Mouse (Mus musculus): ENCODE measurements around the gene Gbx2. TPM values are rescaled to one million over a fixed set of nuclear protein-coding genes. Genes with fewer than 3 reads are reported as not detected.
A peak's percentile ranks its signal among the peaks of the same experiment; 100 is the strongest.

Gene Gbx2
- polyA plus RNA-seq, 1 experiment from 2014 or later = 29.4 TPM

DNA sequence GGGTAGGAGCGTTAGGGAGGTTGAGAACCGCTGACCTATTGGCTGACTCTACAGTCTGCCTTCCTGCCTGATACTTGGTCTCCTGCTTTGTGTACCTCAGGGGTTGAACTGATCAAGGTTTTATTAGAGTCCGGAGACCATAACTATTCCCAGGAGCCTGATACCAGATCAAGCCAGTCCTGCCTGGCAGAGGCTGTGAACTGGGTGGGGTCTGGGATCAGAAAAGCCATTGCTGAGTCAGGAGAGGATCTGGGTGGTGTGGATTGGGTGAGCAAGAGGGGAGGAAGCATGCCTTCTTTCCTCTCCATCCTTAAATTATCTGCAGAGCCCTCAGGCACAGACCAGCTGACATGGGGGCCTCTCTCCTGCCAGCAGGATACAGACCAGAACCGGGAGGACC is 28.4 kb upstream of the Gbx2 start:
- no peak overlapping the region for H3K27ac ChIP-seq
- peaks cover 79% of the 10 kb centered on the region for H3K27me3 ChIP-seq
- no peak overlapping the region for H3K4me3 ChIP-seq
- no peak for ATAC-seq
- H3K36me3 ChIP-seq (ENCODE audit: poor library complexity, severe bottlenecking) = no peaks in the 10 kb centered on the region
- WGBS = 87% methylated on average over 4 of the region's 4 CpGs
- H3K4me1 ChIP-seq = peaks cover 10% of the 10 kb centered on the region
- H3K9ac ChIP-seq = no peak overlapping the region
- no peaks in the 10 kb centered on the region for H3K9me3 ChIP-seq (replicated peaks)
- H3K4me2 ChIP-seq = no peak overlapping the region

DNA sequence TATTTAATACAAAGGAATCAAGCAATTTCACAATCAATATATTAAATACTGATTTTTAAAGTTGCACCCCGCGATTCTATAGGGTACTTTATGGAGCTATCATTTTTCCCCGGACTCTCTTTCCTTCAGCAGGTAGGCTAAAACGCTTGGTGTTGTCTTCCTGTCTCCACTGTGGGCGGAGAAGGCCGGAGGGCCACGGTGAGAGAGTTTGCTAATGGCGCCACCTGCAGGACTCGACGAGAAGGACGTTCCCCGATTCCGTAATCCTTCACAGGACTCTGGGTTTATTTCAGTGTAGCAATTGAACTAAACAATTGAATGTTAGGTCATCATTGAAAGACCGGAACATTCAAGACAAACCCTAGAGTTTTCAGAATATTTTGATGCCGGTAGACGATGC is 12.2 kb upstream of the Gbx2 start:
- Histone ChIP-seq H3K9ac (no peak overlapping the region), H3K4me2 (no peak overlapping the region), H3K4me1 (peaks cover 19% of the 10 kb centered on the region), H3K27ac (no peak overlapping the region), H3K4me3 (no peak overlapping the region), H3K36me3 (ENCODE audit: poor library complexity, severe bottlenecking) (no peaks in the 10 kb centered on the region), H3K27me3 (peaks cover 99% of the 10 kb centered on the region), H3K9me3 (replicated peaks) (no peaks in the 10 kb centered on the region)
- peak; percentile 27; the same call in 1 of the 2 replicates for ATAC-seq
- WGBS = 3% methylated on average over 16 of the region's 16 CpGs

- WGBS = 2% methylated on average over 15 of the region's 15 CpGs
- no peaks in the 10 kb centered on the region for H3K9me3 ChIP-seq (replicated peaks)
- H3K27ac ChIP-seq = no peak overlapping the region
- no peaks in the 10 kb centered on the region for H3K36me3 ChIP-seq (ENCODE audit: poor library complexity, severe bottlenecking)
- peak overlapping the region; percentile 51; the same call in 1 of the 2 replicates for H3K9ac ChIP-seq
- peak overlapping the region; percentile 55 for H3K4me2 ChIP-seq
- H3K4me3 ChIP-seq = peak overlapping the region; percentile 30
- H3K4me1 ChIP-seq = peaks cover 19% of the 10 kb centered on the region
- ATAC-seq = no peak
- peaks cover 99% of the 10 kb centered on the region for H3K27me3 ChIP-seq
Measured at GRCm38 (mm10) chr1:89942395-89942976, 11.5 kb upstream of the Gbx2 start.

- Histone ChIP-seq H3K4me1 (peaks cover 19% of the 10 kb centered on the region), H3K4me2 (peak overlapping the region; percentile 55), H3K27me3 (peaks cover 99% of the 10 kb centered on the region), H3K9me3 (replicated peaks) (no peaks in the 10 kb centered on the region), H3K9ac (peak overlapping the region; percentile 51), H3K27ac (no peak overlapping the region; the same call in 1 of the 2 replicates), H3K36me3 (ENCODE audit: poor library complexity, severe bottlenecking) (no peaks in the 10 kb centered on the region), H3K4me3 (peak overlapping the region; percentile 30)
- under 1% methylated on average over 40 of the region's 40 CpGs for WGBS
- ATAC-seq = peak; percentile 44; the same call in 1 of the 2 replicates
Measured at GRCm38 (mm10) chr1:89941701-89942381, 10.9 kb upstream of the Gbx2 start.

- H3K9ac ChIP-seq = no peak overlapping the region
- peaks cover 99% of the 10 kb centered on the region for H3K27me3 ChIP-seq
- WGBS = 6% methylated on average over 15 of the region's 15 CpGs
- no peak overlapping the region for H3K27ac ChIP-seq
- no peak for ATAC-seq
- H3K36me3 ChIP-seq (ENCODE audit: poor library complexity, severe bottlenecking) = no peaks in the 10 kb centered on the region
- H3K4me2 ChIP-seq = no peak overlapping the region
- H3K4me3 ChIP-seq = no peak overlapping the region
- H3K9me3 ChIP-seq (replicated peaks) = no peaks in the 10 kb centered on the region
- H3K4me1 ChIP-seq = peaks cover 20% of the 10 kb centered on the region
Measured at GRCm38 (mm10) chr1:89940961-89941524, 10.1 kb upstream of the Gbx2 start.

- no peak for ATAC-seq
Measured at GRCm38 (mm10) chr1:89939981-89940726, 9.2 kb upstream of the Gbx2 start.

DNA sequence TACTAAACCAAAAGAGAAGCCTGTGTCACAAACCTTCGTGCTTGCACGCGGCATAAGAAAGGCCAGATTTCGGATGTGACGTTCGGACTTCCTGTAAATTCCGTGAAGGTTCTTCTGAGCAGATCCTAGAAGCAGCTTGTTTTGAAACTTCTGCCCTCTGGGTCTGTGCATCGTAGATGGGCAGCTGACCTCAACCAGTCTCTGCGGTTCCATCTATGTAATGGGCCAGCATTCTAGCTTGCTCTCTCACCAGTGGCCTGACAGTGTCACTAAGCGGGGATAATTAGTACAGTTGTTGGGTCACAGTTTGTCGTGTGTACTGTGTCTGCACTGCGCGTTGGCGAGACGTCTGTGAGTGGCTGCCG is 8.6 kb upstream of the Gbx2 start:
- H3K27me3 ChIP-seq = peaks cover 99% of the 10 kb centered on the region
- no peak for ATAC-seq
- no peak overlapping the region for H3K9ac ChIP-seq
- H3K4me1 ChIP-seq = peaks cover 34% of the 10 kb centered on the region
- WGBS = 28% methylated on average over 16 of the region's 16 CpGs
- no peak overlapping the region for H3K27ac ChIP-seq
- no peak overlapping the region for H3K4me2 ChIP-seq
- no peaks in the 10 kb centered on the region for H3K9me3 ChIP-seq (replicated peaks)
- no peaks in the 10 kb centered on the region for H3K36me3 ChIP-seq (ENCODE audit: poor library complexity, severe bottlenecking)
- no peak overlapping the region for H3K4me3 ChIP-seq

More at GRCm38 (mm10) chr1:89939981-89940726, 9.2 kb upstream of the Gbx2 start:
- no peaks in the 10 kb centered on the region for H3K9me3 ChIP-seq (replicated peaks)
- no peak overlapping the region for H3K4me2 ChIP-seq
- H3K36me3 ChIP-seq (ENCODE audit: poor library complexity, severe bottlenecking) = no peaks in the 10 kb centered on the region
- no peak overlapping the region for H3K27ac ChIP-seq
- no peak overlapping the region for H3K4me3 ChIP-seq
- peaks cover 99% of the 10 kb centered on the region for H3K27me3 ChIP-seq
- WGBS = 3% methylated on average over 34 of the region's 34 CpGs
- H3K9ac ChIP-seq = no peak overlapping the region
- peaks cover 28% of the 10 kb centered on the region for H3K4me1 ChIP-seq

- Histone ChIP-seq H3K4me1 (peaks cover 39% of the 10 kb centered on the region), H3K4me2 (no peak overlapping the region), H3K9ac (no peak overlapping the region), H3K36me3 (ENCODE audit: poor library complexity, severe bottlenecking) (no peaks in the 10 kb centered on the region), H3K27ac (no peak overlapping the region), H3K9me3 (replicated peaks) (no peaks in the 10 kb centered on the region), H3K27me3 (peaks cover 99% of the 10 kb centered on the region), H3K4me3 (no peak overlapping the region)
- no peak for ATAC-seq
- 20% methylated on average over 16 of the region's 16 CpGs for WGBS
Measured at GRCm38 (mm10) chr1:89938884-89939595, 8.1 kb upstream of the Gbx2 start.

GRCm38 (mm10) chr1:89935493-89936348 is 4.7 kb upstream of the Gbx2 start:
- no peak for ATAC-seq
- no peak overlapping the region for H3K4me3 ChIP-seq
- H3K4me1 ChIP-seq = peaks cover 52% of the 10 kb centered on the region
- H3K4me2 ChIP-seq = no peak overlapping the region
- H3K27me3 ChIP-seq = peaks cover 99% of the 10 kb centered on the region
- H3K27ac ChIP-seq = no peak overlapping the region
- WGBS = 1% methylated on average over 27 of the region's 29 CpGs
- H3K9me3 ChIP-seq (replicated peaks) = no peaks in the 10 kb centered on the region
- H3K36me3 ChIP-seq (ENCODE audit: poor library complexity, severe bottlenecking) = no peaks in the 10 kb centered on the region
- H3K9ac ChIP-seq = no peak overlapping the region

DNA sequence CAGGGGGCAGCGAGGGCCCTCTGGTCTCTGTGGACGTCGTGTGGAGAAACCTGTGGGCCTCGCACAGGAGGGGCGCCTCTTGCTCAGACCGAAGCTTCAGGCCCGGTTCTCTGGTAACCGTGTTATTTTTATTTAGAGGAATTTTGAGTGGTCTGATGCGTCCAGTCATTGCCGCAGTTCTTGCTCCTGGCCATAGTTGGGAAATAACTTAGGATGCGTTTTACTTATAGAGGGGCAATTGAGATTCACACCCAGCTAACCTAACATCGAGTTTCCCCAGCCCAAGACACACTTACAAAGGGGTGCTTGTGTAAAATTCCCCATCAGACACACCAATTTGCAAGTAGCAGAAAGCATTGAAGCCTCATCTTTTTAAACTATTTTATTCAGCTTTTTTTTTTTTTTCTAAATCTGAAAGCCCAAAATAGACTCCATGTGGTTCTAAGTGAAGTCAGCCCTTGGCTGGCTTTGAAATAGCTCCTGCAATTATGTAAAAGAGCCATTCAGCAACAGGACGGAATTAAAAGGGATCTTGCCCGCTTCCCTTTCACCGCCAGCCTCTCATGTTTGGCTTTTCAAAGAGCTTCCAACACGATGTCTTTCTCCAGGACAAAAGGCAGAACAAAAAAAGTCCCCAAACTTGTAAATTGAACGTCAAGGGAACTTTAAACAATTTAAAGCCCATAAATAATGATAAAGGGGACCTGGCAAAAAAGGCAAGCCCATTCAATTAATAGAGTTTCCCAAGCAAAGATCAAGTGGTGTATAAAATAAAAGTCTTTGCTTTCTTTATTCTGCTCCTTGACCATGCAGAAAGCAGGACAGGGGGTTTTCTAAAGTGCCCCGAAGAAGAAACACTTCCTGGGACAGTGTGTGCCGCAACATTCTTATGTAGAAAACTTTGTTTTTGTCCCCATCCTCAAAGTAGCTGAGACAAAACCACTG is 3.6 kb upstream of the Gbx2 start:
- ATAC-seq = no peak
- H3K9ac ChIP-seq = no peak overlapping the region
- no peaks in the 10 kb centered on the region for H3K36me3 ChIP-seq (ENCODE audit: poor library complexity, severe bottlenecking)
- peaks cover 100% of the 10 kb centered on the region for H3K27me3 ChIP-seq
- H3K4me2 ChIP-seq = no peak overlapping the region
- no peak overlapping the region for H3K27ac ChIP-seq
- H3K4me1 ChIP-seq = peaks cover 60% of the 10 kb centered on the region
- H3K4me3 ChIP-seq = no peak overlapping the region
- H3K9me3 ChIP-seq (replicated peaks) = no peaks in the 10 kb centered on the region
- under 1% methylated on average over 19 of the region's 19 CpGs for WGBS

All from forebrain, embryonic 13.5 days (tissue).